Mouse (Mus musculus): ENCODE results near the gene Pgam1. TPM values are rescaled to one million over a fixed set of nuclear protein-coding genes. Genes with fewer than 3 reads are reported as not detected.
"Not testable (repeated sequence)": the region's sequence is repeated elsewhere in the genome, so short reads cannot be mapped to it uniquely, and the experiment has no call there.

Gene Pgam1
- polyA plus RNA-seq, 1 experiment from 2014 or later: 883 TPM

DNA sequence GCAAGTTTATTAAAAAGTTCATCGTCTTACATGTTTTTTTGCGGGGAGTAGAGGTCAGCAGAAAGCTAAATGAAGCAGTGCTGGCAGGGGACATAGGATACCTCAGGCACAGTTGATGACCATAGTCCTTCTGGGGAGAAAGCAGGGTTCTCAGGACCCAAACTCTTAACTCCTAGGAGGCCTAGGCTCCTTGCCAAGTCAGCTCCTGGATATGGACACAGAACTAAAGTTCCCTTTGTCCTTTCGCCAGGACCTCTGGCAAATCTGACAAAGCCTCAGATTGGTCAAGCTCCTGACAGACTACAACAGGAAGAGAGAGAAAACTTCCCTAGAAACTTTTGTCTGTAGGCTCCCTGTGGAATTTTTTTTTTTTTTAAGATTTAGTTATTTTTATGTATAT is 3.0 kb upstream of the Pgam1 start:
- H3K27me3 ChIP-seq: no peaks in the 10 kb centered on the region
- in situ Hi-C loops (cut with MboI; ENCODE audit: low pct_unique_long_range_greater_than_20kb): no loop called here

DNA sequence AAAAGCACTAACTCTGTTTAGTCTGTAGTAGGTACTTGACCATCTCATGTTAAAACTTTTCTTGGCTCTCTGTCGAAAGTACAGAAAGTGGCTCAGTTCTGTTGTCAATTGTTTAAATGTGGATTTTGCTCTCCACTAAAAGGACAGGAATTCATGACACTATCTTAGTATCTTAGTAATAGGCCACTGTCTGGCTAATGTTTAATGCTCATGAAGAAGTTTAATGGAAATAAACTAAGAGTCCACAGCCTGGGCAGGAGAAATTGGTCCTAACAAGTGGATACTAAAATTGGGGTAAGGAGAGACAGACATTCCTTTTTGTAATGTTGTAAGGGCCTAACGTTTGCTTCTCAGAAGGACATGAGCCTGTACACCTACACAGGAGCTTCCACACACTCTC is 1.3 kb upstream of the Pgam1 start:
- no peaks in the 10 kb centered on the region for H3K27me3 ChIP-seq
- ATAC-seq (no peak), DNase-seq (ENCODE audit: low read depth, low spot score) (no peak)
- ChIA-PET POLR2A (interaction anchor here (1.4 kb wide), 1 partner anchor 22 kb away, joined by 7 read pairs; no protein-coding TSS in a partner anchor), CTCF (interaction anchor here (1.0 to 1.9 kb wide), 3 partner anchors 9 to 12 kb away, joined by 3 to 4 read pairs (median 3); no protein-coding TSS in a partner anchor)
- in situ Hi-C loops (cut with MboI; ENCODE audit: low pct_unique_long_range_greater_than_20kb): no loop called here
- no peak for TF ChIP-seq CTCF (IDR thresholded peaks at IDR 0.05)

More for the DNA sequence above, 3.0 kb upstream of the Pgam1 start:
- CTCF ChIA-PET: no interaction called here
- ATAC-seq: no peak
- POLR2A ChIA-PET: no interaction called here
- no peak for DNase-seq (ENCODE audit: low read depth, low spot score)
- no peak for TF ChIP-seq CTCF (IDR thresholded peaks at IDR 0.05)

DNA sequence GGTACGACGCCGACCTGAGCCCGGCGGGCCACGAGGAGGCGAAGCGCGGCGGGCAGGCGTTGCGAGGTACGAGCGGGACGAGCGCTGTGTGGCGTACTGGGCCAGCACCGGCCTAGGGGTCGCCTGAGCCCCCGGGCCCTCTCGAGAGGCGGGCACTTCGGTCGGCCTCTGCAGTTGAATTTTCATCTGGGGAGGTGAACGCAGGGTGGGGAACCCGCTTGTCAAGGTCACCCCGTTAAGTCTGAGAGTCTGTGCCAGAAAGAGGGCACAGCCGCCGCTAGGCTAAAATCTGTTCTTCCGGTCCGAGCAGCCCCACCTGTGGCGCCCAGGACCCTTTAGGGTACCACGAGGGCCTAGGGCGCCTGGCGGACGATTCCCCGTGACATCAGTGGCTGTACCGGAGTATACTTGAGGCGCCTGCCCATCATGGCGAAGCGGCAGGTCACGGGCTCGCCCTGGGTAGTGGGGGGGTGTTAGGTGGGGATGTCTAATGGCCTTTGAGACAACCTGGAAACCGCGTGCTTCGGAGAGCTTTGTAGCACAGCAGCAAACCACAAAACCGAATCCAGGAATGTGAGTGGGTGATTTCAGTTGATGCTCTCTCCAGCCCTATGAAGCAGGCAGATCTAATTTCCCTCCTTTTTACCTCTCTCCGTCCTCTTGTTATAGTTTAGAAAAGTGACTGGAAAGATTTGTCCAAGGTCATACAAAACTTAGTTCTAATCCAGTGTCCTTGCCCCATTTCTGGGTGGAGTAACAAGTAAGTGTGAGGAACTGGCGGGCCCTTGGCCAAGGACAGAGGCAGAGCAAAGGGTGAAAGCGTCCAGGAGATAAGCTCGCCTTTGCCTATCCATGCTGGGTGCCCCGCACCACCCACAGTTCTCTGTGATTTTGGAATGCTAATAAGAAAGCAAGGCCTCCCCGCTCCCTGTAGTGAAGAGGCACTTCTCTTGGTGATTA is 678 bp downstream of the Pgam1 start:
- TF ChIP-seq CTCF (IDR thresholded peaks at IDR 0.05): no peak
- no peaks in the 10 kb centered on the region for H3K27me3 ChIP-seq
- no peak for DNase-seq (ENCODE audit: low read depth, low spot score)
- in situ Hi-C loops (cut with MboI; ENCODE audit: low pct_unique_long_range_greater_than_20kb): no loop called here
- ATAC-seq: peak; percentile 31
- ChIA-PET POLR2A (interaction anchor here (0.5 to 1.1 kb wide), 6 partner anchors 21 to 371 kb away, joined by 3 to 9 read pairs (median 3); partner anchors contain the start of genes Exosc1 and Zdhhc16), CTCF (interaction anchor here (0.9 to 1.9 kb wide), 5 partner anchors 10 to 114 kb away, joined by 3 to 8 read pairs (median 4); no protein-coding TSS in a partner anchor)

DNA sequence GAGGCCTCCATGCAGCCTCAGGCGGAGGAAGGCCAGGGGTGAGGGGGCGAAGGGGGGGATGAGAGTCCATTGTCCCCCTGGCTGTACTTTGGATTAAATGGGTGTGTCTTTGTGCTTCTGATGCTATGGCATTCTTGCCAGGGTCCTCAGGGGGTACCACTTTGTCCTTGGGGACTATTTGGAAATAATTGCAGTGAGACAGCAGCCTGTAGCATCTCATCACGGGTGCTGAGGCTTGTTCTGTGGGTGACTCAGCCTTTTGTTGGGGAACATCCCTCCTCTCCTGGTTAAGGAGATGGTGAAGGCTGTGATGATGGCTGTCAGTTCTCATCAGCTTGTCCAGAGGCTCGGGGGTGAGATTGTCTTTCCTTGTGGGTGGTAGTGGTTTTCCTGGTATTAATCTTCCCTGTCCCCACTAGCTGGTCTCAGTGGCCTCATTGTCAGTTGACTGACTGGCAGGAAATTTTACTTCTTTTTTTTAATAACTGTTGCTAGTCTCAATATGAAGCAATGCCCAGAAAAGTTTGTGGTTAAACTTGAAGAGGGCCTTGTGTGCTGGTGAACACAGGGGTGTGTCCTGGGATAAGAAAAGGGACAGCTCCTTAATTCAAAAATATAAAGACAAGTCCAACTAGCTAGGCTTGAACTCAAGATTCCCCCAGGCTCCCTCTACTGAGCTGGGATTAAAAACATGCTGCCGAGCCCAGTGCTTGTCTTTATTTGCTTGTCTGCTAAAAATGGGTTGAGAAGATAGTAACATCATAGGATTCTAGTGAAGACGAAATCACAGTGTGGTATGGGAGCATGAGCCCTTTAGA is 2.3 kb downstream of the Pgam1 start:
- CTCF ChIA-PET: interaction anchor here (0.6 to 1.4 kb wide), 6 partner anchors 8 to 596 kb away, joined by 3 to 8 read pairs (median 4); no protein-coding TSS in a partner anchor
- POLR2A ChIA-PET: interaction anchor here (0.9 to 1.2 kb wide), 3 partner anchors 17 to 38 kb away, joined by 3 read pairs; no protein-coding TSS in a partner anchor
- no peak for DNase-seq (ENCODE audit: low read depth, low spot score)
- no peak for TF ChIP-seq CTCF (IDR thresholded peaks at IDR 0.05)
- in situ Hi-C loops (cut with MboI; ENCODE audit: low pct_unique_long_range_greater_than_20kb): no loop called here
- ATAC-seq: no peak
- H3K27me3 ChIP-seq: no peaks in the 10 kb centered on the region

DNA sequence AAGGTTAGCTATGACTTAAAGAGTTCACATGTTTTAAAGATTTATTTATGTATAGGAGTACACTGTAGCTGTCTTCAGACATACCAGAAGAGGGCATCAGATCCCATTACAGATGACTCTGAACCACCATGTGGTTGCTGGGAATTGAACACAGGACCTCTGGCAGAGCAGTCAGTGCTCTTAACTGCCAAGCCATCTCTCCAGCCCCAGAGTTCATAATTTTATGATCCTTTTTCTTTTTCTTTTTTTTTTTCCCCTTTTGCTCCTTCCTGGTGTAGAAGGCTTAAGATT is 2.8 kb downstream of the Pgam1 start:
- ATAC-seq; in situ Hi-C loops (cut with MboI; ENCODE audit: low pct_unique_long_range_greater_than_20kb); H3K27me3 ChIP-seq; DNase-seq (ENCODE audit: low read depth, low spot score): not testable (repeated sequence)
- peak; percentile 53 for TF ChIP-seq CTCF (IDR thresholded peaks at IDR 0.05)
- POLR2A ChIA-PET: interaction anchor here (1.0 kb wide), 1 partner anchor 17 kb away, joined by 3 read pairs; no protein-coding TSS in a partner anchor
- CTCF ChIA-PET: interaction anchor here (1.1 kb wide), 2 partner anchors 15 to 18 kb away, joined by 3 to 4 read pairs; no protein-coding TSS in a partner anchor

DNA sequence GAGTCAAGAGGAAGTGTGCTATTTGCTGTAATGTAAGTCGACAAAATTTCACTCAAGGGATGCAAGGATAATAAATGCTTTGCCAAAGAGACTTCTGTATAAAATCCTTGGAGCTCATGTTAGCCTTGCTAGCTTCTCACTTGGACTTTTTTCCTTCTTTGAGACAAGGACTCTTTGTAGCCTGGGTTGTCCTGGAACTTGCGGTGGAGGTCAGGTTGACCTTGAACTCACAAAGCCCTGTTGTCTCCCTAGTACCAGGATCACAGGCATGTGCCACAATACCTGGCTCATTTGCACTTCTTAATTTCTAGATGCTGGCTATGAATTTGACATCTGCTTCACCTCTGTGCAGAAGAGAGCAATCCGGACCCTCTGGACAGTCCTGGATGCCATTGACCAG is 3.6 kb downstream of the Pgam1 start:
- CTCF ChIA-PET: no interaction called here

DNA sequence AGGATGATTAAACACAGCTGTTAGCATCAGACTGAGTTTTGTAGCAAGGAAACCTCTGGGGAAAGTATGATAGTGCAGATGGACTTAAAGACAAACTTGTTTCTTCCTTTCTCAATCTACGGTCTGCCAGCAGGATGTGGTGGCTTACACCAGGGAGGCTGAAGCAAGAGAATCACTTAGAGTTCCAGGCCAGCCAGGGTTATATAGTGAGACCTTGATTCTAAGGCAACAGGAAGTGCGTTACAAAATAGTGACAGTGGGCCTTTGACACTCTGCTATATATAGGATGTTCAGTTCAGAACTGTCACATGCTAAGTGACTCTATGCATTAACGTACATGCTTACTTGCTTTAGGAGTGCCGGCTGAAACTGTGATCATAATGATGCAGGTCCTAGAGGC is 5.1 kb downstream of the Pgam1 start:
- POLR2A ChIA-PET: no interaction called here
- in situ Hi-C loops (cut with MboI; ENCODE audit: low pct_unique_long_range_greater_than_20kb): no loop called here
- DNase-seq (ENCODE audit: low read depth, low spot score) (no peak), ATAC-seq (no peak)
- CTCF ChIA-PET: no interaction called here
- H3K27me3 ChIP-seq: no peaks in the 10 kb centered on the region
- TF ChIP-seq CTCF (IDR thresholded peaks at IDR 0.05): no peak

More for the DNA sequence above, 3.6 kb downstream of the Pgam1 start:
- DNase-seq (ENCODE audit: low read depth, low spot score) (no peak), ATAC-seq (no peak)
- no peaks in the 10 kb centered on the region for H3K27me3 ChIP-seq
- in situ Hi-C loops (cut with MboI; ENCODE audit: low pct_unique_long_range_greater_than_20kb): no loop called here
- no peak for TF ChIP-seq CTCF (IDR thresholded peaks at IDR 0.05)
- POLR2A ChIA-PET: no interaction called here

DNA sequence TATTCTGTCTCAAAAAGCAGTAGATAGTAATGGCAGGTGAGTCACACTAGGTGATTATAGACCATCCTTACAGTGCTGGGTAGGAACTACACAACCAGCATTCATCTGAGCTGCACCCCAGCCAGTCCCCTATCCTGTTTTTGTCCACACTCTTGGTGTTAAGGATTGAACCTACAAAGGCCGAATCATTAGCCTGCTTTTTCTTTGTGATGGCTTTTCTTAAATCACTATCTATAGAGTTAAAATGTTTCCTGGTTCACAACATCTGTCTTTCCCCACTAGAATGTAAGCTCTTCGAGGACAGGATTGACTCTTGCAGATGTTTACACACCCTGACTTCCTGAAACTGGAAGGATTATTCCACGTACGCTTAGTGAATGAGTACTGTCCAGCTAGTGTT is 7.7 kb downstream of the Pgam1 start:
- DNase-seq (ENCODE audit: low read depth, low spot score) (no peak), ATAC-seq (no peak)
- in situ Hi-C loops (cut with MboI; ENCODE audit: low pct_unique_long_range_greater_than_20kb): no loop called here
- ChIA-PET POLR2A (interaction anchor here (0.6 to 1.3 kb wide), 3 partner anchors 8 to 24 kb away, joined by 3 to 6 read pairs (median 5); partner anchors contain the start of genes Exosc1 and Zdhhc16), CTCF (interaction anchor here (1.3 kb wide), 1 partner anchor 14 kb away, joined by 4 read pairs; the partner anchor contains the start of genes Exosc1 and Zdhhc16)
- no peaks in the 10 kb centered on the region for H3K27me3 ChIP-seq
- TF ChIP-seq CTCF (IDR thresholded peaks at IDR 0.05): no peak

DNA sequence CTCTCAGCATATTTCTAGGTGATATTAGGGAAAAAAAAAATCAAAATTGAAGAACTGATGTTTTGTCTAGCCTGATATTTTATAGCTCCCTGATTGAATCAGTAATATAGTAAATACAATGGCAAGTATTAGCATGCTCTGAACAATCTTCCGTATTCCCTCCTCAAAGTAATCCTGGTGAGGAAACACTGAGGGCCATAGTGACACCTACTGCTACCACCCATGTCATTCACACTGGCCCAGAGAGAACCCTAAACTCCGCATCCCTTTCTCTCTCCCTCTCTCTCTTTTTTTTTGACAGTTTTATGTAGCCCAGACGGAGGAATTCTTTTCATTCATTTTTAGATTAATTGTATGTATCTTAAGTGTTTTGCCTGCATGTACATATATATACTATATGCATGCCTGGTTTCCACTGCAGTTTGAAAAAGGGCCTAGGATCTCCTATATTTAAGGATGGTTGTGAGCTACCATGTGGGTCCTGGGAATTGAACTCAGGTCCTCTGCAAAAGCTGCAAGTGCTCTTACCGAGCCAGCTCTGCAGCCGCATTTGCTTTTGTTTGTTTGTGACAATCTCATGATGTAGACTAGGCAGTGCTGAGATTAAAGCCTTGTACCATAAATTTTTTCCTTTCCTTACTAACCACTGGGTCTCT is 8.8 kb downstream of the Pgam1 start:
- ATAC-seq (no peak), DNase-seq (ENCODE audit: low read depth, low spot score) (no peak)
- TF ChIP-seq CTCF (IDR thresholded peaks at IDR 0.05): no peak
- in situ Hi-C loops (cut with MboI; ENCODE audit: low pct_unique_long_range_greater_than_20kb): no loop called here
- ChIA-PET POLR2A (interaction anchor here (0.9 to 1.3 kb wide), 3 partner anchors 11 to 70 kb away, joined by 3 to 5 read pairs (median 3); partner anchors contain the start of genes Exosc1 and Zdhhc16), CTCF (interaction anchor here (1.3 kb wide), 1 partner anchor 13 kb away, joined by 4 read pairs; the partner anchor contains the start of genes Exosc1 and Zdhhc16)
- no peaks in the 10 kb centered on the region for H3K27me3 ChIP-seq
